Mouse (Mus musculus) lung, postnatal 4 days (tissue): ENCODE data around the gene Mfsd13b.
A peak's percentile ranks its signal among the peaks of the same experiment; 100 is the strongest.
"Not testable (repeated sequence)": the region's sequence is repeated elsewhere in the genome, so short reads cannot be mapped to it uniquely, and the experiment has no call there.

Experiments used
- DNase-seq, 2 experiments: peaks; one replicate each; pipeline ENCODE4 v3.0.0; 2021

The Mfsd13b gene

DNA sequence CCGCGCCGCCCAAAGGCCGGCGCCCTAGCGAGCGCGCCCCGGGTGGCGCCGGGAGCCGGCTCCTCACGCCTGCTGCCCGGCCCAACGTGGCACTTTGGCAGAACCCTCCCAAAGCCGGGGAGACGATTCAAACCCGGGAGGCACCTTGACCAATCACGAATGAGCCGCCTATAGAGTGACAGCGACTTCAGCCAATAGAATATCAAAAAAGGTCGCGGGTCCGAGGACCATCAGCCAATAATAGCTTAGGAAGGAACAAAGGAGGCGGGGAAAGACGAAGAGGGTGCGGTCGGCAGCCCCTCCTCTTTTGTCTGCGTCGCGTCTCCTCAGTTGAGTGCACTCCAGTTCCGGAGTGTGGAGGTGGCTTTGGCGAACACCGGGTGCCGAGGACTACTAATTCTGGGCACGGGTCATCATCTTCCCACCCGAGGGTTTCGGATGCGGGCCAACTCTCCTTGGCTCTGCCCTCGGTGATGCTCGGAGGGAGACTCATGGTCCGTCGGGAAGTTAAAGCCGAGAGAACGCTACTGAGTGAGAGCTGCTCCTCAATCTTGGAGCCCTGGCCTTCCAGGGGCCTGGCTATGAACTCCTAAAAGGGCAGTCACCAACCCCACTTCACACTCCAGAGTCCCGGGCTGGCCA lies at the start of gene Mfsd13b, which contains the start of gene Cdr2:
Mfsd13b (plus strand) TSS at position 310 of the 642 bp plus-strand sequence.
Cdr2 (minus strand) TSS at position 113 of the 642 bp plus-strand sequence.
- peak; percentile 94 to 97 for DNase-seq

DNA sequence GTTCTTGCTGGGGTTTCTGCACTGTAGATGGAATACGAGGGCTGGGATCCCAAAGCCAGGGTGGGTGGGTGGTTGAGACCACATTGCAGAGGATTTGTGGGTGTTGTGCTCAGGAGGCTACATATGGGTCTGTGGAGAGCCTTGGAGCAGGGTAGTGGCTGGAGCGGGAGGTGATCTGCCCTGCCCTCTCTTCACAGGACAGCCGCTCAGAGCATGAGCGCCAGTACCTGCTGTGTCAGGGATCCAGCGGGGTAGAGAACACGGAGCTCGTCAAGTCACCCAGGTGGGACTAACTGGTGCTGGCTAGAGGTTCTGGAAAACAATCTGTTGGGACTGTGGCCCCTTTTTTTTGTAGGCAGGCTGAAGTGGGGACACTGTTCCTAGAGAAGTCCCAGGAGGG lies 49.2 kb upstream of the Mfsd13b start:
- no peak for DNase-seq

DNA sequence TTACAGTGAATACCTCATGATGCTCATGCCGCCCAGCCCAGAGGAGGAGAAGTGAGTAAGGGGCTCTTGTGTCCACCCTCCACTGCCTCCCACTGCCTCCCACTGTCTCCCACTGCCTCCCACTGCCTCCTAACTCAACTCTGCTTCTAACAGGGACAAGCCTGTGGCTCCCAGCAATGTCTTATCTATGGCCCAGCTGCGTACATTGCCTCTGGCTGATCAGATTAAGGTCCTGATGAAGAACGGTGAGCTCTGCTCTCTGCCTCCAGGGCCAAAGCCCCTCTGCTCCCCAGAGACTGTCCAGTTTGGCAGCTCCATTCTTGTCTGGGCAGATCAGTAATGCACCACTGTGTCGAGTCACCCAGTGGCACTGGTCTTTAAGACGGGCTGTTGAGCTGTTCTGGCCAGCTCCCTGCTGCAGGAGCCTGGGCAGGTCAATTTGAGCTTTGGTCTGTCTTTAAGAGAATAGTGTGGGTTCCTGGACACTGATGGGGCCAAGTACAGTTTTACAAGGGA lies 48.6 kb upstream of the Mfsd13b start:
- no peak for DNase-seq

DNA sequence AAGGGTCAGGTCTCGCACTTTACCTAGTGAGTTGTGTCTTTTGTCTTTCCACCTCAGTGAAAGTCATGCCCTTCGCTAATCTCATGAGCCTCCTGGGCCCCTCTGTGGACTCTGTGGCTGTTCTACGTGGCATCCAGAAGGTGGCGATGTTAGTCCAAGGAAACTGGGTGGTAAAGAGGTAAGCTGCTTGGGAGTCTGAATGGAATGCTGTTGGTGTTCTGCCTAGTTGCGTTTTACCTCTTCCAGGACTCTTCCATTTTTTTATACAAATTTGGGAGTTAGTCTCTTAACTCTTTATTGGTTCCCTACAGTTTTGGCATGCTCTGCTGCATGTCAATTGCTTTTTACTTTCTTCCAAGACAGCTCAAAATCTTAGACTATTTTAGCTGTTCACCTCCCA lies 47.6 kb upstream of the Mfsd13b start:
- DNase-seq = peak; percentile 20 to 70

DNA sequence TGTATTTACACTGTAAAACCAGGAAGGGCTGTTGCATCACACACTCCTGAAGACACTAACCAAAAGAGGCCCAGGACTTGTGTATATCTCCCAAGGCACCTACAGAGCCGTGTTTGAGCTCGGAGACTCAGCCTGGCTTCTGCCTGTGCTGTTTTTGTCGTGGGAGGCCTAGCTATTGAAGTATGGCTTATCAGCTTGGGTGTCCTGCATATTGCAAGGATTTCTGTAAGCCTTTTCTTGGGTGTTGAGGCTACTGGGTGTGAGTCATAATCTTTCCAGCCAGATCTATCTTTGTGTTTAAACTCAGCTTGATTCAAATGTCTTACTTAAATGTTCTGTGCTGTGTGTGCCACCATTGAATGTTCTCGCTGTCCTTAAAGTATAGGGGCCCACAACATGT lies 45.8 kb upstream of the Mfsd13b start:
- peak in 1 of 2 experiments; percentile 1 for DNase-seq

DNA sequence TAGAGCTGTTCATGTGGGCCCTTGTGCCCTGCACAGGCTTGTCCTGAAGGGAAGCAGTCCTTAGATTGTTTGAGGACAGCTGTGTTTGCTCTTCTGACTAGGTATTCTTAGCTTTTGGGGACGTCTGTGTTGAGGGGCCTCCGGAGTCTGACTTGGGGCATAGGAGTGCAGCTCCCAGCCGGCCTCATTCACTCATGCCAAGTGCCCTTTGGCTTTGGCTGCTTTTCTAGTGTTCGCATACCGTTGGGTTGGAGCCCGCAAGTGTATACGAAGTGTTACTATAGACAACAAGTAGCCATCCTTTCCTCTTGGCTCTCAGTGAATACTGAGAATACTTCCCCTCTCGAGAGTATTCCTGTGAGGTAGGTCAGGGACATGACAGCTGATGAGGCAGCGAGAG lies 44.1 kb upstream of the Mfsd13b start:
- peak in 1 of 2 experiments; percentile 62 for DNase-seq

DNA sequence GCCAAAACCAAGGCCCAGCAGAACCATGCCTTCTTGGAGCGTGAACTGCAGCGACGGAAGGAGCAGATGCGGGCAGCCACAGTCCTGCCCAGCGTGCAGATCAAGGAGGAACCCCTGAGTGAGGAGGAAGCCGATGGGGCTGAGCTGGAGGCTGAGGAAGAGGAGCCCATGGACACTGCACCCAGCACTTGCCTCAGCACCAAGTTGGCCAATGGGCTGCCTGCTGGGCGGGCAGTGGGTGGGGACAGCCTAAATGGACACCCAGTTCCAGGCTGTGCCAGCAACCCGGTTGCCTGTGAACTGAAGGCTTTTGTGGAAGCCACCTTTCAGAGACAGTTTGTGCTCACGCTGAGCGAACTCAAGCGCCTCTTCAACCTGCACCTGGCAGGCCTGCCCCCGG lies 42.0 kb upstream of the Mfsd13b start:
- no peak for DNase-seq

DNA sequence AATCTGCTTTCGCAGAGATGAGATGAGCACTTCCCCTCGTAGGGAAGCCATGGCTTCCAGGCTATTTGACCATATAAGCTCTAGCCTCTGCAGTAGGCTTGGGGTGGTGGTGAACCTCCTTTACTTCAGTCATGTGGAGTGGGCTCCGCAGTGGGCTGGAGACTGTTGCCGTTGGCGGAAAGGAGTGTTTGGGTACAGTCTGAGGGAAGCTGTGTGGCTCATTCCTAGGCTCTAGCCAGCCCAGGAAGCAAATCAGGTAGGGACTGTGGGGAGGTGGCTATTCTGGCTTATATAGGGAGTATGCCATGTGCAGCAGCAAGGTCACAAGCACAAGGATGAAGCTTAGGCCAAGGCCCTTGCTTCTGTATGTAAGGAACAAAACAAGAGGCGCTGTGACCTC lies 41.1 kb upstream of the Mfsd13b start:
- DNase-seq = no peak

DNA sequence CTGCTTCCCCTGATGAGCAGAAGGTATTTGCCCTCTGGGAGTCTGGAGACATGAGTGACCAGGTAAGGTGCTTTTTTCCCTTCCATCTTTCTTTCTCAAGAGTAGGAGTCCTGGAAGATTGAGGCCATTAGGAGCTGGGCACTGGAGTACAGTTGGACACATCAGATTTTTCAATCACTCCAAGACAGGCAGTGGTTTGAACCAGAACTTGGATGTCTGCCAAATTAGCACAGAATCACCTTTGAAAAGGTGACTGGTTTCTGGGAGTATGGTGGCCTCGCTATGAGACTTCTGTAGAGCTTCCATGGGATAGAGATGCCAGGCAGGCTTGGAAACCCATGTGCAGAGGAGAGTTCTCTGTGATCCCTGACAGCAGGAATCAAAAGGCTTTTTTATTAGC lies 39.8 kb upstream of the Mfsd13b start:
- DNase-seq = no peak

DNA sequence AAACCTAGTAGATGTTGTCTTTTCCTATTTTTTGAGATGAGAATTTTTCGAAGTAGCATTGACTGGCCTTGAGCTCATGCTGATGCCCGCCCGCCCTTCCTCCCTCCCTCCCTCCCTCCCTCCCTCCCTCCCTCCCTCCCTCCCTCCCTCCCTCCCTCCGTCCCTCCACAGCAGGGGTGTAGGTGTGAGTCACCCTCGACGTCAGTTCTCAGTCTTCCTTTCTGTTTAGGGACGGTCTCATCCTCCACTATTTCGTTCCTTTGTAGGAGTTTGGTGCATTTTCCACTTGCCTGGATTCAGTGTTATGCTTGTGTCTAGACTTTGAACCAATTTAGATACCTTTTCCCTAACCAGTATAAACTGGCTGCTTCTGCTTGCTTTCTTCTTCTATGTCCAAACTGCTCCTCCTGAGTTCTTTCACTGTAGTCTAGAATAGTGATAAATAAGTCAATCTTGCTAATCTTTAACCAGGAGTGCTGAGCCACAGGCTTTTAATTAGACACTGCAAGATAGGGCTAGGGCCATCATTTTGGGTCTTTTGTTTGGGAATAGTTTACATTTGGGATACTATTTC lies 38.3 kb upstream of the Mfsd13b start:
- DNase-seq = no peak

DNA sequence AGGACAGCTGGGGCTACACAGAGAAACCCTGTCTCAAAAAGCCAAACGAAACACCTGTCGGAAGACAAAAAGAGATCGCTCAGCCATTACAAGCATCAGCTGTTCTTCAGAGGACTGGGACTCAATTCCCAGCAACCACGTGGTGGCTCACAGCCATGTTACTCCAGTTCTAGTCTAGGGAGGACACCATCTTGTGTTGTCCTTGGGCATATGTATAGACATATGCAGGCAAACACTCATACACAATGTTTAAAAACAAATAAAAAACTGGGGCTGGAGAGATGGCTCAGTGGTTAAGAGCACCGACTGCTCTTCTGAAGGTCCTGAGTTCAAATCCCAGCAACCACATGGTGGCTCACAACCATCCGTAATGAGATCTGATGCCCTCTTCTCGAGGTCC lies 28.7 kb upstream of the Mfsd13b start:
- not testable (repeated sequence) for DNase-seq

DNA sequence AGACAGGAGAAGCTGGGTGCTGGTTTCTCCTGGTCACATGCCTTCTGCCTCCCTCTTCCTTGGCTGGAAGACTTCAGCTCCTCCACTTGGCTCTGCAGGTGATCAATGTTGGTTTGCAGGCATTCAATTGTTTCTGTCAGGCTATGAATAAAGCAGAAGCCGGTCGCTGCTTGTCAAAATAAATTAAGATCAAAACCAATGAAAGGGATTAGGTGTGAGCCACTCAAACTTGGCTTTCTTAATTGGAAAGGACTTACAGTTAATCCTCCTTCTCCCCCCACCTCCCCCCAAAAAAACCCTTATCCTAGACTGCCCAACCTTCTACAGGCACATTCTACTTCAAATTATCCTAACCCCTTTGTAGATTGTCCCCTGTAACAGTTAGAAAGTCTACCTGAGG lies 22.2 kb upstream of the Mfsd13b start:
- no peak for DNase-seq

DNA sequence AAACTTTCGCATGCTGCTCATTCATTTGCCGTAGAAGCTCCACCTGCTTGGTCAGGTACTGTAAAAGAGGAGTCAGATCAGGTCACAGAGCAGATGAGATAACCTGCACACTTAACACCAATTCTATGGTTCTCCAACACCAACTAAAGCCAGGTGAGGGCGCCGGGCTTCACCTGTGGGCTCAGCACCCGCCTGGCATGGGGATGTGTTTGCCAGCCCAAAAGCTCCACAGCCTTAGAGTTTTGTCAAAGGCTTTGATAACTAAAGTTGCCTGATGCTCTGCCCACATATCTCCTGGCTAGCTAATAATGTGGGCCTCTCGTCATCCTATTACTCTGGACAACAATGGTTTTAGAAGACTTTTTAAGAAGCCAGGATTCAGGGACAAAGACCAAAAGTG lies 21.7 kb upstream of the Mfsd13b start:
- no peak for DNase-seq

DNA sequence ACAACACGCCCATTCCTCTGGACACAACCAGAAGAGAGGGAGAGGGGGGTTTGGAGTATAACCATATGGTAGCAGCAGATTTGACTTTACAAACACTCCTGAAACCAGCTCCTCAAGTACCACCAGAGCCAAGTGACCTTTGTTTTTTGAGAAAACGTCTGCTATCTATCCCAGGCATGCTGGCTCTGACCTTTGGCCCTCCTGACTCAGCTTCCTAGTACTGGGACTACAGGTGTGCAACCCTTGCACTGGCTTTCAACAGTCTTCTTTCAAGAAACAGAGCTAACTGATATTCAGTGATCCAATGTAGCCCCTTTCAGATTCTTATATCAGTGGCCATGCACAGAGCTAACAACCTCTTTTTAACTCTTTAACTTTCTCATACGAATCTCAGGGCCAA lies 20.4 kb upstream of the Mfsd13b start:
- DNase-seq = no peak

DNA sequence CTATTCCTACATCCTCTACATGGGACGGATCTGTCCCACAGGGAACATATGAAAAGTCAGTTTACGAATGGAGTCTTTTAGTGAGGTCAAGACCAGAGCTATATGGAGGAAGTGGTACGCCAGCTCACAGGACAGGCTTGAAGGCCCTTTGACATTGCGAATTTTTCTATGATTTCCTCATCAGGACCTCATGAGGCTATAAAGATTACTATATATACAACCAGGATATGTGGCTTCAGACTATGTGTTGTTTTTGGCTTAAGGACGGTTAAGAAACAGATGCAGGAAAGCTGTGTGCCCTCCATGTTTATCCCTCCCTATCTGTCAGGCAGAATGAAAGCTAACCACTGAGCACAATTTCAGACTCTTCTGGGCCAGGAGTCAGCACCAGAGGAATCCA lies 19.2 kb upstream of the Mfsd13b start:
- DNase-seq = no peak

DNA sequence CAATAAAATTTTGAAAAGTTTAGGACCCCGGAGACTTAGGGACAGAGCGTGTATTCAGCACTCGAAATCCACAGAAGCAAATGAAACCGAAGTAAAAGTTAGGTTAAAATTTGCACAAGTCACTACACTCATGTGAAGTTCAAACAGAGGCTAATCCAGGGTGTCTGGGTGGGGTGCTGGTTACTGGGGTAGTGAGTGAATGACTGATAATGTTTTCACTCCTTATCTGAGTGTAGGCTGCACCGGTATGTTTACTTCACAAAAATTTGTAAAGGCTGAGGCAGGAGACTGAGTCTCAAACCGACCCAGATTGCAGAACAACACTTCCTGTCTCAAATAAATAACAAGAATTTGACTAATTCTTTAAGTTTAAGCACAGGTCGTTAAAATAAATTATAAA lies 13.1 kb upstream of the Mfsd13b start:
- DNase-seq = no peak

DNA sequence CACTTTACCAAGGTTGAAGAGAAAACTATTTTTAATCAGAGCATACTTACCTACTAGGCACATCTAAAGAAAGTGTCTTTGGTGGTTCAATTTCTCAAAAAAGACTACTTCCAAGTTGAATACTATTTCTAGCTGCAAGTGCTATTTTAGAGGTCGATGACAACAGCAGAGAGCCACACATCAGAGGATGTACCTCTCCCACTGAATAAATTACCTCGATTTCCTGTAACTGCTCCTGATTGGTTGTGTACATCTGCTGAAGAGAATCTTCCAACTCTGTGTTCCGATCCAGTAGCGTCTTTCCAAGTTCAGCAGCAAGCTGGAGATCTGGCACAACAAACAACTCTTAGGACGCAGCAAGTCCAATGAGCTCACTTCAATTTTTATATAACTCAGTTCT lies 12.2 kb upstream of the Mfsd13b start:
- DNase-seq = no peak

DNA sequence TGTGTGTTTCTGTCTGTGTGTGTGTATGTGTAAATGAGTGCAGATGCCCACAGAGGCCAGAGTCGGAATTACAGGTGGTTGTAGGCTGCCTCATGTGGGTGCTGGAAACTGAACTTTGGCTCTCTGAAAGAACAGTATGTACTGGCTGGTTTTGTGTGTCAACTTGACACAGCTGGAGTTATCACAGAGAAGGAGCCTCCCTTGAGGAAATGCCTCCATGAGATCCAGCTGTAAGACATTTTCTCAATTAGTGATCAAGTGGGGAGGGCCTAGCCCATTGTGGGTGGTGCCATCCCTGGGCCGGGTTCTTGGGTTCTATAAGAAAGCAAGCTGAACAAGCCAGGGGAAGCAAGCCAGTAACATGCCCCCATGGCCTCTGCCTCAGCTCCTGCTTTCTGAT lies 9.8 kb upstream of the Mfsd13b start:
- not testable (repeated sequence) for DNase-seq

DNA sequence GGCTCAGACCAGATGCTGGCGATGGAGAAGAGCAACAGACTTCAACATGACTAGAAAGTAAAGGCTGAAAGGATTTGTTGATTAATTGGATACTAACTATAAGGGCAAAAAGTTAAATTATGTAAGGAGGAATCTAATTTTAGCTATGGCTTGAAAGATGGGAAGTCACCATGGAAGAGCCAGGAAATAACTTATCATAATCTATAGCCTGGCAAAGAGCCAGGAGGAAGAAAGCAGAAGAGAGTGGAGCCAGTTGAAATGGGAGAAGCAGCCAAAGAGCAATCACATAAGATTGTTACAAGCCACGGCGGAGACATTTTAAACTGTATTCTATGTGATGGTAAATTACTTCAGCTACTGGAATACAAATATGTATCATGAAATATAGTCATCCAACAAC lies 8.3 kb upstream of the Mfsd13b start:
- DNase-seq = no peak

DNA sequence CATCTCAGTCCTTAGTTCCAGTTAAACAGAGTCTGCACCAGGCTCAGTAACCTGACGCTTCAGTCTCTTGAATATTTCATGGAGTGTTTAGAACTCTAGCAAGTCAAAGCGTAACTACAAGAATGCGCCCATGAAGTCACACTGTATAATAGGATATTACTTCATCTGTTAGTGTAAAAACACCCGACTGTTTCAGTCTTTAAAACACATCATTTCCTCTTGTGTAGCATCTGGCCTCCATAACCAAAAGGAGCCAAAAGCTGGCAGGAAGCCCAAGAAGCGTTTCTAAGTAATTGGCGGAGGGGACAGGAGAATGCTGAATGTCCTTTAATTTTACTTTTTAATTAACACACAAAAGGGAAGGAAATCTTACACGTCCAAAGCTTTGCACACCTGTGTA lies 5.2 kb upstream of the Mfsd13b start:
- DNase-seq = peak; percentile 35 to 70

DNA sequence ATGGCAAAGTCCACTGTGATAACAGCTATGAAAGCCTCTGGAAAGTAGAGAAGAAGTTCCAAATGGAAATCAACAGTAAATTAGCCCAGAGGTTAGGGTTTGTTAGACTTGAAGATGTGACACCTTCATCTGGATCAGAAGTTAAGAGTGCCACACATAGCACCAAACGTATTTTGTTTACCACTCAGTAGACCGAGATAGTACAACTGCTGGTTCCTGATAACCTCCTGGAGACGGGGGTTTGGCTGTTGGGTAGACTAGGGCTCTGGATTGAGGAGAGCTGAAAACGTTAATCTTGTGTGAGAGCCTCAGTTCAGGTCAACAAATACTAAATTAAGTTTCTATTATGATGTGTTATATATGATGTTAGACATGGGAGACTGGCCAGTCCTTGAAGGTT lies 2.3 kb upstream of the Mfsd13b start:
- no peak for DNase-seq

DNA sequence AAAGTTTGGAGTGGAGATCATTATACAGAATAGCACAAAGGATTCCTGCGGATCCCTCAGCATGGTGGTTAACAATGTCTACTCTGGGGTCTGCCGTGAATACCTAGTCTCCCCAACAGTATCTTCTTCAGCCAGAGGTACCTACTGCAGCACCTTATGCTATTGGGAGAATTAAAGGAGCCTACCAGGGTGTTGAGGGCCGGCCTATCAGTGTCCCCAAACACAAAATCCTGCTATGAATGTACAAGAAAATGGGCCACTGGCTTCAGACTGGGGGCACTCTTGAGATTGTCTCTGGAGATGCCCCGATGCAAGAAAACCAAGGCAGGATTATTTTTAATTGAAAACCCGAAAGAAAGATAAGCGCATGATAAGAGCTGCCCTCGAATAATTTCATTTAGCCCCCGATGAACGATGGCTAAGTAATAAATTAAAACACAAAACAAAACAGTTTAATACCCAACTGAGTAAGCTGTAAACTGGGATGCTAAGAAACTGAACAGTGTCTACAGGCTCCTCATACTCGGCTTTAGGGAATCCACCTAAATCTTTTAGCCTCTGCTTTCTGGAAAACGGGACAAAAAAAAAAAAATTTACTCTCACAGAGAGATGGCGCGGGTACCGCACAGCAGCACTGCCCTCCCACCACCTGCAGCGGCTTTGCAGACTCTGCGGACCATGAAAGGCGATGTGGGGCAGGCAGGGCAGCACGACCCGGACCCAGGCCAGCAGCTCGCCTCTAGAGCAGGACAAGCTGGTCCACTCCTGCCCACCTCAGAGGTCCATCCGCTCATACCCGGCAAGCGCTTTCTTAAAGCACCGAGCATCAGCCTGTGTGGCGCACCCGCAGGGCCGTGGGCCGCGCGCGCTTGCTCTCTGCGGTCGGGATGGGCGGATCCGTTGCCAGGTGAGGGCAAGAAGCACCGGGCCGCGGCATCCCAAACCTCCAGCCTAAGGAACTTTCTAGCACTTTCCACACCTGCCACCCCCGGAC lies 1.1 kb upstream of the Mfsd13b start:
- DNase-seq = peak; percentile 50 to 55

DNA sequence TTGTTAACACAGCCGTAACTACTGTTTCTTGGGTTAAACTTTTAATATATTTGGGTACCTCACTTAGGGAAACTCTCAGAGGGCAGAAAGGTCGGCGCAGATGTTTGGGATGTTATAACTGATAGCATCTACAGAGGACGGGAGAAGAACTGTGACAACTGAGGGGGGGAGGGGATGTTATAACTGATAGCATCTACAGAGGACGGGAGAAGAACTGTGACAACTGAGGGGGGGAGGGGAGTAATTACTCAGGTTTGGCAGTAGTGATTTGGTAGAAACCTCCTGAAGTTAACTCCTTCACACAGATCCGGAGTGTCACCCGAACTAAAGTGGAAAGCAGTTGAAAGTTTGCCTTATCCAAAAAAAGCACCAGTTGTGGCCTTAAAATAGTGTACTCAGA lies 659 bp downstream of the Mfsd13b start:
- DNase-seq = no peak

DNA sequence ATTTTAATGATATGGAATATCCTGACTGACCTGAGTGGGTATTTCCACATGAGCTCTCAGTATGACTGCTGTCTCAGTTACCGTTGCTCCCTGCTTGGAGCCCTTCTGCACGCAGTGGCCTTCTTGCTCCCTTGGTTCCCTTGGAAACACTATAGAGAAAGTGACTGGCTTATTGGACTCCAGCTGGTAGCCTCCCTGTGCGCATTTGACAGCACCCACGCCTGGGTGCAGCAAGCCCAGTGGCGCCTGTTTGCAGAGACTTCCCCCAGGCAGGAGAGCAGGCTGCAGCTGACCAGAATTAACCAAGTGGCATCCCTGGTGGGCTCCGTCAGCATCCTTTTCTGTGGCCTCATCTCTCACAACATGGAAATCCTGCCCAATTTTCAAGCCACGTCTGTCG lies 8.9 kb downstream of the Mfsd13b start:
- no peak for DNase-seq
